Mouse (Mus musculus): ENCODE measurements around the gene Hist1h2aa.

Gene Hist1h2aa

GRCm38 (mm10) chr13:23934211-23934520 is at the start of gene Hist1h2aa:
Hist1h2aa (plus strand) TSS chr13:23934462.
- no peak for DNase-seq (ENCODE audit: extremely low spot score, low read depth, low spot score)

DNA sequence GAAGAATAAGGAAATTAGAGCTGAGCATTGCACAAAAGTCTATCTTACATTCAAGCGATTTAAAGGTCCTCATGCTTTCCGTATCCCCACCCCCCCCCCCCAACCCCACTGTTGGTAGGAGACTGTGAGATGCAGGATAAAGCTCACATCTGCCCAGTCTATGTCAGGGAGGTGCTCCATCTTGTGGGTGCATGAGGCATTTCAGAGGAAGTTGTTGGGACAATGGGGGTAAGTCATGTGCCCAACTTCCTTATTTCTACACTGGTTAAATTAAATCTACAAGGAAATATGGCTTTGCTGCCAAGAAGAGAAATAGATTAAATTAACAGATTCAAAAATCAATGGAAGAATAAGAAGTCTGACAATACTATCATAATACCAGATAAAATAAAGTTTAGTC is 48.7 kb upstream of the Hist1h2aa start:
- DNase-seq (ENCODE audit: extremely low spot score, low read depth, low spot score), result no peak

DNA sequence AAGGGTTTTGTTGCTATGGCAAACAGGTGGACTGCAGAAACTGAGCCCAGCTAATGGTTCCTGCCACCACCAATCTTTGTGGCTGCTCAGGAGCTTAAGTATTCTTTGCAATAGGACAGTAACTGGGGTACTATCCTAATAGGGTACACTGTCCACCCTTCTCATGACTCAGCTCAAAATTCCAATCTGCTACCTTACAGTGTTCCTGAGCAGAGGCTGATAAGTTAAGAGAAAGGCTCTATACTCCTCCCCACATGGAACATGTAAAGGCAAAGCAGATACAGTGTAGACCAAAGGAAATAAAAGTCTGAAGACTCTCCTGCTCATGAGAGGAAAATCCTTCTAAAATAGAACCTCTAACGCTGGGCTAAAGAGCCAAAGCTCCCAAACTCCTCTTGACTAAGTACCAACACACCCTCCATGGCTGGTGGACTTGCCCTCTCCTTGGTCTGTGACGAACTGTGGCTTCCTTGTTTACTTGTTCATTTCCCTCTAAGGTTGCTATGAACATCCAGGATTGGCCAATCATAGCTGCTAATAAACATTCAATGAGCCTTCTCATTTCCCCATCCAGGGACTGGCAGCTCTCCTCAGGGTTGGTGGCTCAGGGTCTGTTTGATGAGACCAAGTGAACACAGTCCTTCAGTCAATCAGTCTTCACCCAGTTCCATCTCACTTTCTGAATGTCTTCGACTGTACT is 47.1 kb upstream of the Hist1h2aa start:
- no peak for DNase-seq (ENCODE audit: extremely low spot score, low read depth, low spot score)

DNA sequence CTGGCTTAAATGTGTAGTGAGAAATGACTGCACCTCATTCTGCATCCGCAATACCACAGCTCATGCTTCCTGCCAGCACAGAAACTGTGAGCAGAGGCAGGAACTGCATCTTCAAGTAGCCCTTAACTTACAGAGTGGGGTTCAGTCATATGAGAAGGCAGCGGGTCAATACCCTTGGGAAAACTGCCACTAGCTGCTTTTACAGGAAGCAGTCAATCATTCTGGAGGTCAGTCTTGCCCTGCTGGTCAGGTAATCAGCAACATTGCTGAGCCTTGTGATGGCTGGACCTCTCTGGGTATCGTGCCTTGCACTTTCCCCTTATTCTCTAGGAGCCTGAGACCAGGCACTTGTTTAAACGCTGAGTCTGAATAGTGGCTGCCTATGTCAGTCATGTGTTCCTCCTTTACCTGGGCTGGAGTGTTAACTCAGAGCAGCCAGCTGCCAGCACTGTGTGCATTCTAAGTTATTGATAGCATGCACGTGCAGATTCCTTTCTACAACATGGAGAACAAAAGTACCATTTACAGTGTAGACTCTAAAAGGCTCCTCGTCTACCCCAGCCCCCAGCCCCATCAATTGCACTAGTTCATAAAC is 45.2 kb upstream of the Hist1h2aa start:
- DNase-seq (ENCODE audit: extremely low spot score, low read depth, low spot score), result no peak

DNA sequence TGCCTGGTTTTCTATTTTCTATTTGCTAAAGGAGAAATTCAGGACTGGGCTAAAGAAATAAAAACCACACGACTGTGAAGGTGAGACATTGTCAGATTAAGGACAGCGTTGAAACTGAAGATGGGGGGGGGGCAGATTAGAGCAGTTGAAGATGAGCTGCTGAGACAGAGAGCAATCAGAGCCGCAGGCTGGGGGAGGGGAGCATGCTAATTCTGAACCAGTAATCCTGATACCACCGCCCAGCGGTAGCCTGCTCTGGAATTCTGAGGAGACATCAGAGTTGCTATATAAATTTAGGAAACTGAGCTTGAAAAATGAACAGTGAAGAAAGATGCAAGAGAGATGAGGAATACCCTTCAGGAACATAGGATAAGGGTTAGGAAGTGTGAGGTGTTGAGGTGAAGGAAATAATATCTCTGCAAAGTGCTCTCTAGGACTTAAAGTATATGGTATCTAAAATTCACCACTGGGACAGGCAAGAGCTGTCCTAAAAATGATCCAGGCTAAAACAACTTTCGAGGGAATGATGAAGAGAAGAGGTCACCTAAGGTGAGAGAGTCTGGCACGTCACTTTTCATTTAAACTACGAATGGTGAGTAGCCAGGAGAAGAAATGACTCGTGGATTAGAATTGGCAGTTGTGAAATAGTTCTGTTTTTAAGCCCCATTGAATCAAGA is 41.5 kb upstream of the Hist1h2aa start:
- DNase-seq (ENCODE audit: extremely low spot score, low read depth, low spot score), result no peak

DNA sequence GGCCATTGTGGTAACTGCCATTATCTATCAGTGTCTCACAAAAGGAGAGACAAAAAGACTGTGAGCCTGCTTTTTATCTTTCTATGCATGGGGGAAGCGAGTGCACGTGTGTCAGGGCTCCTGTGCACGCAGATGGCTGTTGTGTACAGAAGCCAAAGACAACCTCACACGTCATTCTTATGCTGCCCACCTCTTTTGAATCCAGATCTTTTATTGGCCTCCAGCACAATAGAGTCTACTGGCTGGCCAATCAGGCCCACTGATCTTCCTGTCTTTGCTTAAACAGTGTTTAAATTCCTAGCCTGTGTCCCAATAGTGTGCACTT is 41.0 kb upstream of the Hist1h2aa start:
- DNase-seq (ENCODE audit: extremely low spot score, low read depth, low spot score), result no peak

GRCm38 (mm10) chr13:23898242-23898641 is 36.0 kb upstream of the Hist1h2aa start:
- DNase-seq (ENCODE audit: extremely low spot score, low read depth, low spot score), result no peak

DNA sequence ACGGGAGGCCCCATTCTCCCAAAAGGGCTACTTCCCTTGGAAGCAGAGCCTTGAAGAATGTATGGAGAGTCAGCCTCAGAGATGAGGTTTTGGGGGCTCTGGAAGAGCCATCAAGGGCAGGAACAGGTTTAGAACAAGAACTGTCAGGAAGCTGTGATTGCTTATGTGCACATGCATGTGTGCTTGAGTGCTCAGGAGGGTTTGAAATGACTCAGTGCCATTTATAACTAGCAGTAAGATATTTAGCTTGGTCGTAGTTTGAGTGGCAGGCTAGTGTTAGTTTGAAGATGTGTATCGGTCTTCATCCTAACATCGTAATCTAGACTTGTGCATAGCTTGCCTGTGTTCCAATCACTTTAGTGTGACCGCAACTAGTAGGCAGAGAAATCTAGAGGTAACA is 27.4 kb upstream of the Hist1h2aa start:
- DNase-seq (ENCODE audit: extremely low spot score, low read depth, low spot score), result no peak

DNA sequence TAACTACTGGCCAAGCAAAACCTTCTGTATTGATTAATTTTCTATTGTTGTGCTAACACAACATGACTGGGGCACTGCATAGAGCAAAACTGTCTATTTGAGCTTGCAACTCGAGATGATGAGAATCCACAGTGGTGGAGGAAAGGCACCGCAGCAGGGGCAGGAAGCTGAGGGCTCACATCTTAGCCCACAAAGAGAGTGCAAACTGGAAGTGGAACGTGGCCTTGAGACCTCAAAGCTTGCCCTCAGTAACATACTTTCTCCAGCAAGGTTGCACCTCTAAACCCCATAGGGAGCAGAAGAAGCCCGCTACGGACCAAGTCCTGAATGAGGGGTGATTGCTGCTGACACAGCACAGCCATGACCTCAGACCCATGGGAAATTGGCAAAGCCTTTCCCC is 24.1 kb upstream of the Hist1h2aa start:
- DNase-seq (ENCODE audit: extremely low spot score, low read depth, low spot score), result no peak

- DNase-seq (ENCODE audit: extremely low spot score, low read depth, low spot score), result no peak
These were observed 22.9 kb upstream of the Hist1h2aa start for GRCm38 (mm10) chr13:23911335-23911734.

DNA sequence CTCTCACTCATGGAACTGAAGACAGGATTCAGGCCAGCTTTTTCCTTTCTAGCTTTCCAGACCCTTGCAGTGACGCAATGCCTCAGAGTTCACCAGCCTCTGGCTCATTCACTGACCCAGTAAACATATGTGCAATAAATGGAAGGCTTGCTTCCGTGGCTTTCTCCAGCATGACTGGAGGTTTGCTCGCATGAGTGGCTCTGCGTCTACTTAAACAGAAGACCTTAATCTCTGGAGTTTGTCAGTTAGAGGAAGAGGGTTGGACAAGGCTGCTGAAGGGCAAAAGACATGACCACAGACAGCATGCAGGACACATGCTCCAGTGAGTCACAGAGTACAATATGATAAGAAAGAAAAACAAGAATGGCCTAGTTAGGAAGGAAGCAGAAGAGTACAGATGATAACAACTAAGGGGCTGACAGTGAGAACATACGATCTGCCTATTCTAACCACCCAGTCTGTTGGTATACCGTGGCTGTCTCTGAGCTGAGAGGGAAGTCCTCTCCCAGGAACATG is 20.4 kb upstream of the Hist1h2aa start:
- DNase-seq (ENCODE audit: extremely low spot score, low read depth, low spot score), result no peak

DNA sequence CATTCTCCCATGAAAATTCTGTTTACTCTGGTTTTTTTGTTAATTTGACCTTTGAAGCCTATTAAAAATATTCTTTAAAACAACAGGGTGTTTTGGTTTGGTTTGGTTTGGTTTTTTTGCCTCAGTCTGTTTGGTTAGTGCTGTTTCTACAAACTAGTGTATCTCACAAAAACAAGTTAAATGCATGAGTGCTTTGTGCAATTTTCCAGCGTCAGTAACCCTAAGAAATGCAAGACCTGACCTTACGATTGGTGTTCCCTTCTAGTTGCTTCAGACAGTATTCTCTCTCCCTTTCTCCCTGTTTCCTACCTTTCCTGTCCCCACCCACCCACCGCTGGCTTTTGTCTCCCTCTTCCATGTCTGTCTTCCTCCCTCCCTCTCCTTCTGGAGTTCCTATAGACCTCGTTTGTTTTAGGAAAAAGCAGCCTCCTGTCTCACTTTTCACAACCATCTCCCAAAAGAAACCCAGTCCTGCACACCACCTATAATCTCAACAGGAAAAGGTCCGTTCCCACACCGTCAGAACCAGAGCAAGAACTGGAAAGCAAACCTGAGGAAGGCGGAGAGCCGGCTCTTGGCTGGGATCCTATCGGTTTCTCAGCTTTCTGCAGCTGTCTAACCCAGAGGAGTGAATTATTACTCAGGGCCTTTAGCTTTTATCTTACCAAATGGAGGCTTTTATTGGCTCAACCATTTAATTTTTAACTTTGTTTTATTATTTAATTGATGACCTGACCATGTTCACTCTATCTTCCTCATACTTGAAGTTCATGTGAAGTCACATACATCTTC is 19.7 kb upstream of the Hist1h2aa start, which contains the start of gene Slc17a4:
Gene Slc17a4, minus strand, starts transcription at position 634 of the 792 bp plus-strand sequence.
- DNase-seq (ENCODE audit: extremely low spot score, low read depth, low spot score), result no peak

- no peak for DNase-seq (ENCODE audit: extremely low spot score, low read depth, low spot score)
These were observed 18.1 kb upstream of the Hist1h2aa start for GRCm38 (mm10) chr13:23916132-23916531.

GRCm38 (mm10) chr13:23917674-23918073 is 16.6 kb upstream of the Hist1h2aa start:
- DNase-seq (ENCODE audit: extremely low spot score, low read depth, low spot score), result no peak

- no peak for DNase-seq (ENCODE audit: extremely low spot score, low read depth, low spot score)
These were observed 8.5 kb upstream of the Hist1h2aa start for GRCm38 (mm10) chr13:23925792-23926191.

- no peak for DNase-seq (ENCODE audit: extremely low spot score, low read depth, low spot score)
These were observed 5.6 kb upstream of the Hist1h2aa start for GRCm38 (mm10) chr13:23928637-23929036.

DNA sequence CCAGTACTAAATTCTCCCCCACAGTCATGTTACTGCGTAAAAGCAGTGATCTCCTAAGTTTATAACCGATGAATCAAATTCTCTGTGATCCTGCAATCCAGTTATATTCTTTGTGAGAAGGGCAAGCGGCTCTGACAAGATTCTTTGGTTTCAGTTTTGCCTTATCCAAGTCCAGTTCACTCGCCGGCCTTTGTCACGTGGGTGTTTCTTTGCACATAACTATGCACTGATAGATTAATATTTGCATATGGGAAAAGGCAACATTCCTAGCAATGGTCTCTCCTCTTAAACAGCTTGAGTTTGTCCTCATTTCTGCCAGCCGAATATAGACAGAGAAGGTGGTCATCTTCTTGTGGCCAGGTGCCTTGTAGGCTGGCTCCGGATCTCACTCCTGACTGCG is 3.8 kb upstream of the Hist1h2aa start:
- DNase-seq (ENCODE audit: extremely low spot score, low read depth, low spot score), result no peak

GRCm38 (mm10) chr13:23930904-23931303 is 3.4 kb upstream of the Hist1h2aa start:
- no peak for DNase-seq (ENCODE audit: extremely low spot score, low read depth, low spot score)

GRCm38 (mm10) chr13:23933421-23934210 is 646 bp upstream of the Hist1h2aa start, which contains the start of gene Hist1h2ba:
Hist1h2ba (minus strand) TSS chr13:23934156.
- DNase-seq (ENCODE audit: extremely low spot score, low read depth, low spot score), result no peak

GRCm38 (mm10) chr13:23938699-23939098 is 4.4 kb downstream of the Hist1h2aa start:
- no peak for DNase-seq (ENCODE audit: extremely low spot score, low read depth, low spot score)

DNA sequence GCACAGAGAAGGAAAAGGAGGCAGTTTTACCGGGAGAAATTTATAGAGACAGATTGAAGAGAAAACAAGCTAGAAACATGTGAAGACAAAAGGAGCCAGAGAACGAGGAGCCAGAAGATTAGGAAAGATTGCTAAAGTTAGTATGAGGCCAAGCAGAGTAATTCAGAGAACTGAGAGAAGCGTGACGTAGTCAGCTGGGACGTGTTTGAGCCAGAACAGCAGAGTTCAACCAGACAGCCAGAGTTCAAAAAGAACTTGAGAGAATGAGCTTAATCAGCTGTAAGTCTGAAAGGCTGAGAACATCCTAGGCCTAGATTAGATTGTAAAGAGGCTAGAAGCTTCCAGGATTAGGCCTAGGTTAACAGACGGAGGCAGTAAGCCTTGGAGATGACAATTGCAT is 6.0 kb downstream of the Hist1h2aa start:
- DNase-seq (ENCODE audit: extremely low spot score, low read depth, low spot score), result no peak
